Comparison of ENCODE assay signal across 8 mouse cellular contexts in genomic region chr8:84197922-84198774, GRCm38 (mm10). TPM values are rescaled to one million over a fixed set of nuclear protein-coding genes. Genes with fewer than 3 reads are reported as not detected.
DNase-seq lines count a peak whose midpoint lies in the region; ATAC-seq lines count a peak whose summit lies in the region.

No protein-coding gene starts in this region.

- ATAC-seq in hindbrain, embryonic 13.5 days (ENCODE audit: low FRiP score) = peak; percentile 75

- H3K27me3 ChIP-seq in hindbrain, embryonic 13.5 days = peaks cover 45% of the 10 kb centered on the region

- H3K4me2 ChIP-seq in hindbrain, embryonic 13.5 days = peak overlapping the region; percentile 68

- peaks cover 55% of the 10 kb centered on the region for H3K4me1 ChIP-seq in hindbrain, embryonic 13.5 days (replicated peaks)

- H3K9ac ChIP-seq in hindbrain, embryonic 13.5 days = peak overlapping the region; percentile 65

- peak overlapping the region; percentile 89 for H3K27ac ChIP-seq in hindbrain, embryonic 13.5 days

- no peaks in the 10 kb centered on the region for H3K36me3 ChIP-seq in hindbrain, embryonic 13.5 days

- WGBS in hindbrain, embryonic 13.5 days = 3% methylated on average over 30 of the region's 30 CpGs

- DNase-seq in MEL-GATA-1-ER (ENCODE audit: extremely low read depth, low read depth) = peak; percentile 80
- DNase-seq in c-Kit-positive CD71-positive TER-119-positive erythroid progenitor cells, embryonic 14.5 days (ENCODE audit: low spot score) = peak; percentile 82
- peak; percentile 59 to 67 for DNase-seq in frontal cortex, postnatal 25 days (ENCODE audit: low spot score in 2 of 2)
- peak; percentile 72 to 86 for DNase-seq in left cerebral cortex, adult 18-20 months (ENCODE audit: low spot score in 2 of 2)
- DNase-seq in lung, postnatal 4 days = peak; percentile 97 to 98
- peak; percentile 94 for DNase-seq in retina, postnatal 1 day
- peak; percentile 70 for DNase-seq in urinary bladder, adult 2 months (ENCODE audit: low spot score)

- H3K4me3 ChIP-seq in hindbrain, embryonic 13.5 days = peak overlapping the region; percentile 46

- H3K9me3 ChIP-seq in hindbrain, embryonic 13.5 days = no peaks in the 10 kb centered on the region

RNA-seq across cellular contexts. Expression of gene Nanos3, which starts 13.1 kb away (rescaled TPM):
- 10.3 and 10.9 TPM in 2 replicates for polyA plus RNA-seq in hindbrain, embryonic 13.5 days (2015; fragmentation: Nextera tagmentation; extraction: Ambion mirVana)
- total RNA-seq in left cerebral cortex, adult 18-20 months (2021) = 1 to 10 TPM in 1 of 2 experiments, under 1 TPM in 1; 0.70 to 2.0 TPM
- 0.13 TPM in 1 of 2 replicates, not detected in the other for polyA plus RNA-seq in urinary bladder, adult 2 months (2012; rRNA removed)

RNA-seq across cellular contexts. Expression of gene Zswim4, which starts 38.7 kb away (rescaled TPM):
- 38.5 and 39.1 TPM in 2 replicates for polyA plus RNA-seq in hindbrain, embryonic 13.5 days (2015; fragmentation: Nextera tagmentation; extraction: Ambion mirVana)
- total RNA-seq in left cerebral cortex, adult 18-20 months (2021) = 10 to 100 TPM; 16.8 to 19.1 TPM
- 8.6 and 9.2 TPM in 2 replicates for polyA plus RNA-seq in urinary bladder, adult 2 months (2012; rRNA removed)

RNA-seq across cellular contexts. Expression of gene 4930432K21Rik, which starts 50.3 kb away (rescaled TPM):
- 1.9 and 2.9 TPM in 2 replicates for polyA plus RNA-seq in hindbrain, embryonic 13.5 days (2015; fragmentation: Nextera tagmentation; extraction: Ambion mirVana)
- 1 to 10 TPM; 2.0 to 3.1 TPM for total RNA-seq in left cerebral cortex, adult 18-20 months (2021)
- polyA plus RNA-seq in urinary bladder, adult 2 months (2012; rRNA removed) = 0.62 and 0.74 TPM in 2 replicates

RNA-seq across cellular contexts. Expression of gene Cc2d1a, which starts 50.4 kb away (rescaled TPM):
- 24.4 and 26.5 TPM in 2 replicates for polyA plus RNA-seq in hindbrain, embryonic 13.5 days (2015; fragmentation: Nextera tagmentation; extraction: Ambion mirVana)
- total RNA-seq in left cerebral cortex, adult 18-20 months (2021) = 10 to 100 TPM; 47.1 to 55.6 TPM
- polyA plus RNA-seq in urinary bladder, adult 2 months (2012; rRNA removed) = 18.5 and 22.3 TPM in 2 replicates

RNA-seq across cellular contexts. Expression of gene D8Ertd738e, which starts 51.4 kb away (rescaled TPM):
- 263 and 280 TPM in 2 replicates for polyA plus RNA-seq in hindbrain, embryonic 13.5 days (2015; fragmentation: Nextera tagmentation; extraction: Ambion mirVana)
- total RNA-seq in left cerebral cortex, adult 18-20 months (2021) = 100 to 1,000 TPM; 136 to 146 TPM
- 183 and 196 TPM in 2 replicates for polyA plus RNA-seq in urinary bladder, adult 2 months (2012; rRNA removed)

Comparison
In these comparisons a context has a peak if more than half of its experiments do, and no peak if none do; other contexts are left out.
1. Peak in every context shown above with its lines: DNase-seq, ATAC-seq, H3K4me3 ChIP-seq and H3K27ac ChIP-seq.